Mouse (Mus musculus): ENCODE measurements at regions not wholly inside any gene's neighbourhood (a gene's known extent, or its start where the extent isn't known, plus 50 kb on each side); places are given as distances from the start of the nearest gene placed in this dataset.

DNA sequence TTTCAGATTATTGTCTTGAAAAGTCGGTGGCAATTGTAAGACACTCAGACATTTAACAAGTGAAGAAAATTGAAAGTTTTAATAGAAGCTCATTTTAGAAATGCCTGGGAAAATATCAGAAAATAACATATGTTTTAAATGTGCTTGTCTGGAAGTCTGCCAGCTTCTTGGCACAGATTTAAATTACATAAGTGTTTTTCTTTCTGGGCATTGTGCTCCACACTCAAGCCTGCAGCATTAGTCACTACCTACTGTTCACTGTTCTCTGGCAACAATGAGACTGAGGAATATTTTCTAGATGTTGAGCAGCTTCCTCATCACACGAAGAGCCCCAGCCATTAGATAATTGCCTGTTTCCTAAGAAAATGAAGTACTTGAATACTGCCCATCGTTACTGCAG is 170.3 kb upstream of the Zwint start:
- H3K9ac ChIP-seq (ENCODE audit: low read length), result no peak overlapping the region
- 49% methylated on average over 3 of the region's 3 CpGs for WGBS

DNA sequence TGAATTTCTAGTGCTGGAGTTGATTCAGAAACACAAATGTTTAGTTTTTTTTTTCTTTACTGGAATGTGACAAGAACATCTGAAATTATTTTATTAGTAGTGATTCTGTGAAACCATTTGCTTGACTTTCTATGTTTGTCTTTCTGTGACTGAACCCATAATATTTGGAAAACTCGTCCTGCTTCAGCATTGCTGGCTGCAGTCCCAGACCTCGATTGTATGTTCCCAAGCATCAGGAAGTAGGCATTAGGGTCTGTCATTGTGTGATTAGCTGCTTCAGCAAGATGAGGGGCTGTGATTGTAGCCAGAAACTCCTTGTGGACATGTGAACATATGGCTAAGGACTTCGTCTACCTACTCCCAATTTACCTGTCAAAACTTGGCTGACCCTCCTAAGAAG is 122.2 kb upstream of the Zwint start:
- Histone ChIP-seq H3K9me3 (ENCODE audit: control insufficient read depth, low read length) (no peaks in the 10 kb centered on the region), H3K36me3 (ENCODE audit: control insufficient read depth, insufficient read depth, low read length) (no peaks in the 10 kb centered on the region), H3K4me3 (ENCODE audit: low read depth, low read length) (no peak overlapping the region), H3K4me2 (replicated peaks; ENCODE audit: low read depth) (no peak overlapping the region), H3K4me1 (replicated peaks; ENCODE audit: control insufficient read depth, insufficient read depth) (no peaks in the 10 kb centered on the region), H3K27me3 (ENCODE audit: control insufficient read depth, insufficient read depth, low read length) (no peaks in the 10 kb centered on the region), H3K9ac (ENCODE audit: low read length) (no peak overlapping the region), H3K27ac (replicated peaks) (no peak overlapping the region)
- no peak for TF ChIP-seq EP300 (optimal IDR thresholded peaks at IDR 0.05)
- TF ChIP-seq CTCF (IDR thresholded peaks at IDR 0.05; ENCODE audit: low read depth), result no peak
- ATAC-seq (ENCODE audit: low FRiP score, low TSS enrichment), result no peak
- WGBS, result 22% methylated on average over 3 of the region's 3 CpGs
- no peak for DNase-seq (ENCODE audit: low spot score)

More for the DNA sequence above, 170.3 kb upstream of the Zwint start:
- Histone ChIP-seq H3K4me1 (replicated peaks; ENCODE audit: control insufficient read depth, insufficient read depth) (no peaks in the 10 kb centered on the region), H3K4me3 (ENCODE audit: low read depth, low read length) (no peak overlapping the region), H3K27ac (replicated peaks) (no peak overlapping the region), H3K4me2 (replicated peaks; ENCODE audit: low read depth) (no peak overlapping the region), H3K27me3 (ENCODE audit: control insufficient read depth, insufficient read depth, low read length) (no peaks in the 10 kb centered on the region), H3K9me3 (ENCODE audit: control insufficient read depth, low read length) (no peaks in the 10 kb centered on the region), H3K36me3 (ENCODE audit: control insufficient read depth, insufficient read depth, low read length) (no peaks in the 10 kb centered on the region)
- no peak for TF ChIP-seq EP300 (optimal IDR thresholded peaks at IDR 0.05)
- no peak for TF ChIP-seq CTCF (IDR thresholded peaks at IDR 0.05; ENCODE audit: low read depth)
- DNase-seq (ENCODE audit: low spot score) (no peak), ATAC-seq (ENCODE audit: low FRiP score, low TSS enrichment) (no peak)

DNA sequence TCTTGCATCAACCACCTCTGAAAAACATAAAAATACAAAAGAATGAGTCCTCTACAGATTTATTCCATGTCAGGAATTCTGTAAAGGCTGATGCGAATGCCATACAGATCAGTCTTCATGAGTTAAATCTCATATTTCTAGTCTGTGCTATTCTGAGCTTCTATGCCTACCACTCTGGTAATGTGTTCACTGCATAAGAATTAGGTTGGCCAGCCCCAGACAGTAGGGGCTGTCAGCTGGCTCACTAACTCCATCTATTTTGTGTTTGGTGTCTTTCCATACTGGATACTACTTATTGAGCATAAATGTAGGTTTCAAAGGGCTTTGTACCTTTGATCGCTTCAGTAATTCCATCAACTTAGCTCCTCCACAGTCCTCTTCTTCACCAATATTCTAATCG is 121.2 kb upstream of the Zwint start:
- ATAC-seq (ENCODE audit: low FRiP score, low TSS enrichment) (no peak), DNase-seq (ENCODE audit: low spot score) (no peak)
- H3K27ac ChIP-seq (replicated peaks), result no peak overlapping the region
- TF ChIP-seq CTCF (IDR thresholded peaks at IDR 0.05; ENCODE audit: low read depth), result no peak
- no peak for TF ChIP-seq EP300 (optimal IDR thresholded peaks at IDR 0.05)
- H3K9ac ChIP-seq (ENCODE audit: low read length), result no peak overlapping the region
- H3K4me3 ChIP-seq (ENCODE audit: low read depth, low read length), result no peak overlapping the region
- WGBS, result 88% methylated on average over 3 of the region's 3 CpGs
- H3K9me3 ChIP-seq (ENCODE audit: control insufficient read depth, low read length), result no peaks in the 10 kb centered on the region
- no peaks in the 10 kb centered on the region for H3K4me1 ChIP-seq (replicated peaks; ENCODE audit: control insufficient read depth, insufficient read depth)
- no peak overlapping the region for H3K4me2 ChIP-seq (replicated peaks; ENCODE audit: low read depth)
- no peaks in the 10 kb centered on the region for H3K36me3 ChIP-seq (ENCODE audit: control insufficient read depth, insufficient read depth, low read length)
- no peaks in the 10 kb centered on the region for H3K27me3 ChIP-seq (ENCODE audit: control insufficient read depth, insufficient read depth, low read length)

GRCm38 (mm10) chr10:72533859-72534258 is 120.8 kb upstream of the Zwint start:
- Histone ChIP-seq H3K4me3 (ENCODE audit: low read depth, low read length) (no peak overlapping the region), H3K9ac (ENCODE audit: low read length) (no peak overlapping the region), H3K36me3 (ENCODE audit: control insufficient read depth, insufficient read depth, low read length) (no peaks in the 10 kb centered on the region), H3K27ac (replicated peaks) (no peak overlapping the region), H3K4me2 (replicated peaks; ENCODE audit: low read depth) (no peak overlapping the region), H3K4me1 (replicated peaks; ENCODE audit: control insufficient read depth, insufficient read depth) (no peaks in the 10 kb centered on the region), H3K9me3 (ENCODE audit: control insufficient read depth, low read length) (no peaks in the 10 kb centered on the region), H3K27me3 (ENCODE audit: control insufficient read depth, insufficient read depth, low read length) (no peaks in the 10 kb centered on the region)
- TF ChIP-seq EP300 (optimal IDR thresholded peaks at IDR 0.05) (no peak), CTCF (IDR thresholded peaks at IDR 0.05; ENCODE audit: low read depth) (no peak)
- ATAC-seq (ENCODE audit: low FRiP score, low TSS enrichment), result no peak
- no peak for DNase-seq (ENCODE audit: low spot score)
- WGBS, result 91% methylated on average over 4 of the region's 4 CpGs

- H3K27me3 ChIP-seq (ENCODE audit: control insufficient read depth, insufficient read depth, low read length), result no peaks in the 10 kb centered on the region
- H3K27ac ChIP-seq (replicated peaks), result no peak overlapping the region
- no peak overlapping the region for H3K9ac ChIP-seq (ENCODE audit: low read length)
- TF ChIP-seq CTCF (IDR thresholded peaks at IDR 0.05; ENCODE audit: low read depth) (no peak), EP300 (optimal IDR thresholded peaks at IDR 0.05) (no peak)
- no peaks in the 10 kb centered on the region for H3K36me3 ChIP-seq (ENCODE audit: control insufficient read depth, insufficient read depth, low read length)
- H3K9me3 ChIP-seq (ENCODE audit: control insufficient read depth, low read length), result no peaks in the 10 kb centered on the region
- H3K4me3 ChIP-seq (ENCODE audit: low read depth, low read length), result no peak overlapping the region
- WGBS, result 71% methylated on average over 1 of the region's 1 CpGs
- DNase-seq (ENCODE audit: low spot score) (no peak), ATAC-seq (ENCODE audit: low FRiP score, low TSS enrichment) (no peak)
- no peak overlapping the region for H3K4me2 ChIP-seq (replicated peaks; ENCODE audit: low read depth)
- H3K4me1 ChIP-seq (replicated peaks; ENCODE audit: control insufficient read depth, insufficient read depth), result no peaks in the 10 kb centered on the region
Measured at GRCm38 (mm10) chr10:72549564-72549963, 105.1 kb upstream of the Zwint start.

DNA sequence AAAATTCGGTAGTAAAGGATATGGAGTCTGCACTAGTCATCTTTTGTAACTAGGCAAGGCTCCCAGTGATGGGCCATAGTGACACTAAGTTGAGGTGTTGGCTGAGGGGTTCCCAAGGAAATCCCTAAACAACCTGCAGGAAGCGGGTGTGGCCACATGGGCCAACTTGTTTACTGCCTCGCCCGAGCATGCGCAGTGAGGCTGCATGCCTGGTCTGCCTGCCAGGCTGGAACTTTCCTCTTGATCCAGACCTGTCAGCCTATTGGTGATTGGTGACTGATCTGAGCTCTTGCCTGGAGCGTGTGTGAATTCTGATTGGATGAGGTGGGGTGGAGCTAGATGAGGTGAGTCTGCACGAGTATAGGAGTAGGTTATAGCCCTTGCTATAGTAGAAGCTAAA is 103.1 kb upstream of the Zwint start:
- WGBS, result 74% methylated on average over 7 of the region's 7 CpGs
- no peaks in the 10 kb centered on the region for H3K27me3 ChIP-seq (ENCODE audit: control insufficient read depth, insufficient read depth, low read length)
- no peak overlapping the region for H3K27ac ChIP-seq (replicated peaks)
- H3K9me3 ChIP-seq (ENCODE audit: control insufficient read depth, low read length), result no peaks in the 10 kb centered on the region
- no peak overlapping the region for H3K4me3 ChIP-seq (ENCODE audit: low read depth, low read length)
- no peak overlapping the region for H3K4me2 ChIP-seq (replicated peaks; ENCODE audit: low read depth)
- H3K4me1 ChIP-seq (replicated peaks; ENCODE audit: control insufficient read depth, insufficient read depth), result no peaks in the 10 kb centered on the region
- no peaks in the 10 kb centered on the region for H3K36me3 ChIP-seq (ENCODE audit: control insufficient read depth, insufficient read depth, low read length)
- DNase-seq (ENCODE audit: low spot score) (no peak), ATAC-seq (ENCODE audit: low FRiP score, low TSS enrichment) (no peak)
- no peak for TF ChIP-seq EP300 (optimal IDR thresholded peaks at IDR 0.05)
- TF ChIP-seq CTCF (IDR thresholded peaks at IDR 0.05; ENCODE audit: low read depth), result no peak
- no peak overlapping the region for H3K9ac ChIP-seq (ENCODE audit: low read length)

Measured in stomach, postnatal 0 days (tissue).